Mouse (Mus musculus): ENCODE data around the gene Gm10309. TPM values are rescaled to one million over a fixed set of nuclear protein-coding genes. Genes with fewer than 3 reads are reported as not detected.
"Not testable (repeated sequence)": the region's sequence is repeated elsewhere in the genome, so short reads cannot be mapped to it uniquely, and the experiment has no call there.

Gene Gm10309
- polyA plus RNA-seq, 1 experiment from 2014 or later: 0.19 TPM

- 5% methylated on average over 3 of the region's 3 CpGs for WGBS
- H3K36me3 ChIP-seq: no peaks in the 10 kb centered on the region
Measured at GRCm38 (mm10) chr17:86484087-86484737, 20.8 kb downstream of the Gm10309 start.

DNA sequence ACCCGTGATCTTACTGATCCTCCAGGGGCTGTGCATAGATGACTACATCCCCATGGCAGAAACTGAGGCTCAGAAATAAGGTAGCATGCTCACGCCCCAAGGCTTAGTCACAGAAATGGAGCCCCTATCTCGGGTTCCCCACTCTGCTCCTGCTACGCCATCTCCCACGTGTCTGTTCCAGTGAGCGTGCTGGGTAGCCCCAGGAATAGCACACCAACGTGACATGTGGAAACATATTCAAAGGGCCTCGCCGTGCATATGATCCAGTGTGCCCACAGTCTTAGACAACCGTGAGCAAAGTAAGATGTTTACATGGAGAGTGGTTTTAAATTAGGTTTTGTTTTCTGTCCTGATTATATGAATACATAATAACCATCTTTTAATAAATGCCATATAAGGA lies 22.4 kb downstream of the Gm10309 start:
- H3K4me1 ChIP-seq: peaks cover 7% of the 10 kb centered on the region; the same call in 1 of the 2 replicates
- no peaks in the 10 kb centered on the region for H3K27me3 ChIP-seq (ENCODE audit: low read depth, poor library complexity, severe bottlenecking)
- no peak overlapping the region for H3K27ac ChIP-seq (replicated peaks)
- no peaks in the 10 kb centered on the region for H3K9me3 ChIP-seq (replicated peaks)
- H3K4me3 ChIP-seq: no peak overlapping the region
- no peak for DNase-seq (ENCODE audit: low spot score)
- no peaks in the 10 kb centered on the region for H3K36me3 ChIP-seq
- 93% methylated on average over 10 of the region's 10 CpGs for WGBS

More at GRCm38 (mm10) chr17:86484087-86484737, 20.8 kb downstream of the Gm10309 start:
- peak; percentile 76 for DNase-seq (ENCODE audit: low spot score)
- Histone ChIP-seq H3K9me3 (replicated peaks) (no peaks in the 10 kb centered on the region), H3K27ac (replicated peaks) (no peak overlapping the region), H3K4me1 (peaks cover 7% of the 10 kb centered on the region; the same call in 1 of the 2 replicates), H3K4me3 (no peak overlapping the region), H3K27me3 (ENCODE audit: low read depth, poor library complexity, severe bottlenecking) (no peaks in the 10 kb centered on the region)

- DNase-seq (ENCODE audit: low spot score): no peak
- H3K9me3 ChIP-seq (replicated peaks): no peaks in the 10 kb centered on the region
- no peak overlapping the region for H3K27ac ChIP-seq (replicated peaks)
- no peak overlapping the region for H3K4me3 ChIP-seq
- peaks cover 2% of the 10 kb centered on the region; the same call in 1 of the 2 replicates for H3K4me1 ChIP-seq
- H3K36me3 ChIP-seq: no peaks in the 10 kb centered on the region
- 90% methylated on average over 10 of the region's 10 CpGs for WGBS
- H3K27me3 ChIP-seq (ENCODE audit: low read depth, poor library complexity, severe bottlenecking): no peaks in the 10 kb centered on the region
Measured at GRCm38 (mm10) chr17:86479406-86479805, 25.6 kb downstream of the Gm10309 start.

GRCm38 (mm10) chr17:86477401-86477800 lies 27.6 kb downstream of the Gm10309 start:
- not testable (repeated sequence) for H3K27me3 ChIP-seq (ENCODE audit: low read depth, poor library complexity, severe bottlenecking); DNase-seq (ENCODE audit: low spot score); H3K9me3 ChIP-seq (replicated peaks); H3K4me3 ChIP-seq; H3K36me3 ChIP-seq; H3K27ac ChIP-seq (replicated peaks); H3K4me1 ChIP-seq

DNA sequence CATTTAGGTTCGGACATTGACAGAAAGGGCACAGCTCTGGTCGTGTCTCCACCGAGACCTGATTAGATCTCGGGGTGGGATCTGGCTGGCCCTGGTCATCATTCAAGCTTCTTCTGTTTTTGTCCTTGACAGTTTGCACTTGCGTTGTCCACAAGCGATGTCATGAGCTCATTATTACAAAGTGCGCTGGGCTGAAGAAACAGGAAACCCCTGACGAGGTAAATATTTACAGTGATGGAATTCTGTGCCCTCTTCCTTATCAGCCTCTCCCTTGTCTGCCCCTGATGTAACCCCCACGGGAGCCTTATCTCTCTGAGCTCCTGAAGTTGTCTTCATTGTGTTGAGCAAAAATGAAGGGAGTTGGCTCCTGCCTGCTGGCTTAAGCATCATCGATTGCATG lies 28.4 kb downstream of the Gm10309 start:
- DNase-seq (ENCODE audit: low spot score): no peak
- no peaks in the 10 kb centered on the region for H3K4me1 ChIP-seq
- H3K36me3 ChIP-seq: no peaks in the 10 kb centered on the region
- H3K27ac ChIP-seq (replicated peaks): no peak overlapping the region
- WGBS: 89% methylated on average over 10 of the region's 10 CpGs
- H3K4me3 ChIP-seq: no peak overlapping the region
- no peaks in the 10 kb centered on the region for H3K27me3 ChIP-seq (ENCODE audit: low read depth, poor library complexity, severe bottlenecking)
- H3K9me3 ChIP-seq (replicated peaks): no peaks in the 10 kb centered on the region

GRCm38 (mm10) chr17:86471684-86472083 lies 33.3 kb downstream of the Gm10309 start:
- Histone ChIP-seq H3K4me3 (no peak overlapping the region), H3K27ac (replicated peaks) (no peak overlapping the region), H3K36me3 (no peaks in the 10 kb centered on the region), H3K4me1 (peaks cover 28% of the 10 kb centered on the region), H3K27me3 (ENCODE audit: low read depth, poor library complexity, severe bottlenecking) (peaks cover 38% of the 10 kb centered on the region), H3K9me3 (replicated peaks) (no peaks in the 10 kb centered on the region)
- 50% methylated on average over 5 of the region's 5 CpGs for whole genome bisulfite sequencing
- DNase-seq (ENCODE audit: low spot score): no peak

DNA sequence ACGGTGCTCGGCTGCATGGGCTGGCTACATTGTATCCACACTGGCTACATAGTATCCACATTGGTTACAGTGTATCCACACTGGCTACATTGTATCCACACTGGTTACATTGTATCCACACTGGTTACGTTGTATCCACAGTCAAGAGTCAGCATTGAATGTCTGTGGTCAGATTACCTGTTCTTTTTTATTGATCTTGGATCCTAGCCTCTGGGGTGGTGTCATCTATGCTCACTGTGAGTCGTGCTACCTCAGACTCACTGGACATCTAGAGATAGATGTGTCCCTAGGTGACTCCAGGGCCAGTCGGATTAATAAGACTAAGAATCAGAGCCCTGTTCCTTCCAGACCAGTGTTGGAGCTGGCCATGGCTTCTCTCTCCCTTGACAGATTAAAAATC lies 34.9 kb downstream of the Gm10309 start:
- Histone ChIP-seq H3K4me1 (peaks cover 43% of the 10 kb centered on the region), H3K27ac (replicated peaks) (no peak overlapping the region), H3K36me3 (no peaks in the 10 kb centered on the region), H3K27me3 (ENCODE audit: low read depth, poor library complexity, severe bottlenecking) (peaks cover 38% of the 10 kb centered on the region), H3K4me3 (no peak overlapping the region), H3K9me3 (replicated peaks) (no peaks in the 10 kb centered on the region)
- no peak for DNase-seq (ENCODE audit: low spot score)
- 90% methylated on average over 5 of the region's 5 CpGs for WGBS

GRCm38 (mm10) chr17:86467967-86468366 lies 37.1 kb downstream of the Gm10309 start:
- no peak for DNase-seq (ENCODE audit: low spot score)
- Histone ChIP-seq H3K36me3 (no peaks in the 10 kb centered on the region), H3K4me1 (peaks cover 54% of the 10 kb centered on the region), H3K27ac (replicated peaks) (peak overlapping the region; percentile 46; the same call in 1 of the 2 replicates), H3K4me3 (no peak overlapping the region), H3K27me3 (ENCODE audit: low read depth, poor library complexity, severe bottlenecking) (peaks cover 60% of the 10 kb centered on the region), H3K9me3 (replicated peaks) (no peaks in the 10 kb centered on the region)
- WGBS: 58% methylated on average over 5 of the region's 5 CpGs

GRCm38 (mm10) chr17:86467291-86467898 lies 37.6 kb downstream of the Gm10309 start:
- Histone ChIP-seq H3K4me1 (peaks cover 54% of the 10 kb centered on the region), H3K4me3 (no peak overlapping the region), H3K27me3 (ENCODE audit: low read depth, poor library complexity, severe bottlenecking) (peaks cover 64% of the 10 kb centered on the region), H3K36me3 (no peaks in the 10 kb centered on the region), H3K27ac (replicated peaks) (peak overlapping the region; percentile 46; the same call in 1 of the 2 replicates), H3K9me3 (replicated peaks) (no peaks in the 10 kb centered on the region)
- 57% methylated on average over 10 of the region's 10 CpGs for WGBS
- DNase-seq (ENCODE audit: low spot score): no peak

GRCm38 (mm10) chr17:86466871-86467270 lies 38.2 kb downstream of the Gm10309 start:
- H3K27ac ChIP-seq (replicated peaks): peak overlapping the region; percentile 52; the same call in 1 of the 2 replicates
- H3K4me3 ChIP-seq: no peak overlapping the region
- no peaks in the 10 kb centered on the region for H3K9me3 ChIP-seq (replicated peaks)
- H3K27me3 ChIP-seq (ENCODE audit: low read depth, poor library complexity, severe bottlenecking): peaks cover 64% of the 10 kb centered on the region
- no peak for DNase-seq (ENCODE audit: low spot score)
- H3K4me1 ChIP-seq: peaks cover 54% of the 10 kb centered on the region
- no peaks in the 10 kb centered on the region for H3K36me3 ChIP-seq
- WGBS: 48% methylated on average over 7 of the region's 7 CpGs

DNA sequence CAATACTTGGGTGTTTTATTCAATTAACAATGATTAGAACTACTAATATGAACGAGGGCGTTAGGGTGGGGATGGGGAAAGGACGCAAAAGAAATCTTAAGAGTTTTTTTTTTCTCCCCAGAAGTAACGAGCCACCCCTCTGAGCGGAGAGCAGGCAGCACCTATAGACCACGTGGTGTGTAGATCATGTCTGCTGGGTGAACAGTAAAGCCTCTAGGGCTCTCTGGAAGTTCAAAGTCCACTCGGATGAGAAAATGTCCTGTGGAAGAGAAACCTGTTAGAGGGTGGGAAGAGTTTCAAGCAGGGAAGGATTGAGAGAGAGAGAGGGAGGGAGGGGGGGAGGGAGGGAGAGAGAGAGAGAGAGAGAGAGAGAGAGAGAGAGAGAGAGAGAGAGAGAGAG lies 38.6 kb downstream of the Gm10309 start:
- no peaks in the 10 kb centered on the region for H3K36me3 ChIP-seq
- no peak for DNase-seq (ENCODE audit: low spot score)
- H3K4me1 ChIP-seq: peaks cover 54% of the 10 kb centered on the region
- peaks cover 64% of the 10 kb centered on the region for H3K27me3 ChIP-seq (ENCODE audit: low read depth, poor library complexity, severe bottlenecking)
- H3K4me3 ChIP-seq: 0 out of 2 replicates have a peak overlapping the region, but pooled peaks have one; percentile 7
- H3K9me3 ChIP-seq (replicated peaks): no peaks in the 10 kb centered on the region
- peak overlapping the region; percentile 52; the same call in 1 of the 2 replicates for H3K27ac ChIP-seq (replicated peaks)
- 71% methylated on average over 7 of the region's 7 CpGs for WGBS

- peaks cover 54% of the 10 kb centered on the region for H3K4me1 ChIP-seq
- DNase-seq (ENCODE audit: low spot score): peak; percentile 29
- 39% methylated on average over 13 of the region's 13 CpGs for WGBS
- H3K27me3 ChIP-seq (ENCODE audit: low read depth, poor library complexity, severe bottlenecking): peaks cover 64% of the 10 kb centered on the region
- H3K9me3 ChIP-seq (replicated peaks): no peaks in the 10 kb centered on the region
- no peaks in the 10 kb centered on the region for H3K36me3 ChIP-seq
- no peak overlapping the region; the same call in 1 of the 2 replicates for H3K27ac ChIP-seq (replicated peaks)
- H3K4me3 ChIP-seq: 0 out of 2 replicates have a peak overlapping the region, but pooled peaks have one; percentile 7
Measured at GRCm38 (mm10) chr17:86465865-86466264, 39.2 kb downstream of the Gm10309 start.

DNA sequence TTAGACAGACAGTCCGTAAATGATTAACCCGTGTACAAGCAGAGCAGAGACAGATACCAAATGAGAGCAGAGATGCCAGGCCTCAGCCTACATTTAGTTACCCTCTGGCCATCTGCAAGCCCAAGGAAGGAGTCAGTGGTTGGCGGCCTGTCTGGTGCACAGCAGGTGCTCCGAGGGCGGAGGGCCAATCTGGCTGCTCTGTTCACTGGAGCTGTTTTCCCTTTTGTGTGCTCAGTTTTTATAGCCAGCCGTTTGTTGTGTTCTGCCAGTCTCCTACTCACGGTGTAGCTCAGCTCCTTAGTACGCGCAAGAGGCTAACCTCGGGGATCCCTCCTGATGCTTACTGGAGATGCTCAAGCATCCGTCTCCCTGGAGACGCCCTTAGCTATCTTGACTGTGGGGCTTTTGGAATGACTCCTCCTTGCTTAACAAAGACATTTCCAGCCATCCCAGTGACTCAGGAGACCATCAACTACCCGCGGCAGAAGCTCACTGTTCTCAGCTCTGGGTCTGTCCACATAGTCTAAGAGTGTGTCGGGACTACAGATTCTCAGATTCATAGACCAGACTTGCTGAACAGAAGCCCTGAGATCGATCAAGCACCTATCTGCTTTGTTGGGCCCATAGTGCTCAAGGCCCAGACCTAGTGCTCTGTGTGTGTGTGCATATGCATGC lies 40.2 kb downstream of the Gm10309 start:
- peaks cover 54% of the 10 kb centered on the region for H3K4me1 ChIP-seq
- peak; percentile 23 for DNase-seq (ENCODE audit: low spot score)
- peak overlapping the region; percentile 52; the same call in 1 of the 2 replicates for H3K27ac ChIP-seq (replicated peaks)

More for the DNA sequence above, 40.2 kb downstream of the Gm10309 start:
- 60% methylated on average over 16 of the region's 16 CpGs for WGBS
- Histone ChIP-seq H3K9me3 (replicated peaks) (no peaks in the 10 kb centered on the region), H3K4me3 (no peak overlapping the region), H3K36me3 (no peaks in the 10 kb centered on the region), H3K27me3 (ENCODE audit: low read depth, poor library complexity, severe bottlenecking) (peaks cover 56% of the 10 kb centered on the region)
